Mouse (Mus musculus): Measurements from ENCODE around the gene Ampd1.

Gene Ampd1

DNA sequence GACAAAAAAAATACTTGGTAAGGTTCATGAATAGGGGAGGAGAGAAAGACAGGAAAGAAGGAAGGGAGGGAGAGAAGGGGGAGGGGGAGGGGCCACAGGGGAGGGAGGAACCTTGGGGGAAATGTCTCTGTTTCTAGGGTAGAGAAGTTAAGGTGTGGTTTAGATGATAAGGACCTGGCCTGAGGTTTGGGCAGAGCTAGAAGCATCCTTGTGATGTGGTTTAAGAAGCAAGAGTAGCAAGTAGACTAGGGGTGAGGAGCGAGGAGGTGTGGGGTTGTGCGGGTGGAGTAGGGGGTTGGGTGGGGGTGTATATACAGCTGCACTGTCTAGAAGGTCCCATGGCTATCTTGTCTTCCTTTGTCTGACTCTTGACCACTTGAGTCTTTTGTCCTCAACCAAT, 17.9 kb downstream of the Ampd1 start:
- CTCF ChIA-PET, result interaction anchor here in 2 of 4 experiments (0.6 to 0.7 kb wide), 2 partner anchors 9 to 30 kb away, joined by 3 read pairs; no protein-coding TSS in a partner anchor
- POLR2A ChIA-PET, result interaction anchor here in 3 of 4 experiments (0.6 to 5.9 kb wide), 14 partner anchors 10 to 212 kb away, joined by 3 to 49 read pairs (median 4); partner anchors contain the start of gene Dennd2c (in 3 of the 3)

DNA sequence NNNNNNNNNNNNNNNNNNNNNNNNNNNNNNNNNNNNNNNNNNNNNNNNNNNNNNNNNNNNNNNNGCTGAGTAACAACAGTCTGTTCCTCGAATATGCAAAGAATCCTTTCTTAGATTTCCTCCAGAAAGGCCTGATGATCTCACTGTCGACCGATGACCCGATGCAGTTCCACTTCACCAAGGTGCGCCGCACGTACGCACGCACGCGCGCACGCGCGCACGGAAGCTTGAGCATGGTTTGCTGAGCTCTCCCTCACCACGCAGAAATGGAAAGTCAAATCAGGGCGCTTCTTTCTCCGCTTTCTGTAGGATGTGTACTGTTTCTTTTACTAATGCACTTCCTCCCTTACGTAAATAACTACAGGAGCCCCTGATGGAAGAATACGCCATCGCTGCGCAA, 24.8 kb downstream of the Ampd1 start:
- CTCF ChIA-PET, result interaction anchor here in 3 of 4 experiments (0.6 to 1.4 kb wide), 16 partner anchors 11 to 1648 kb away, joined by 3 to 13 read pairs (median 3); partner anchors contain the start of gene Trim33 (in 1 of the 3)
- POLR2A ChIA-PET, result interaction anchor here (0.5 to 7.2 kb wide), 42 partner anchors 8 to 109 kb away, joined by 3 to 127 read pairs (median 4); partner anchors contain the start of genes Csde1 (in 2 of the 4), Bcas2 (in 1 of the 4) and Nras (in 1 of the 4)

DNA sequence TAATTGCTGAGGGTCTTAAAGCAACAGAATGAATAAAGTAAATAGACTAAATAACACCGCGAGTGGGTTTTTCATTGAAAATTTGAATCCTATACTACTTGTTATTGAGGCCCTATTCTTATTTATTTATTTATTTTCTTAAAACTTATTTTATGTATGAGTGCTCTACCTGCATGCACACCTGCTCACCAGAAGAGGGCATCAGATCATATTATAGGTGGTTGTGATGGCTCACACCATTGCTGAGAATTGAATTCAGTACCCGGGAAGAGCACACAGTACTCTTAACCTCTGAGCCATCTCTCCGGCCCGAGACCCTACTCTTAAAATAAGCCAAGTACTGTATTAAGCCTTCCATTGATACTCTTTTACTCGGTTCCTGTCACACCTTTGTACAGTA, 25.9 kb downstream of the Ampd1 start:
- ChIA-PET CTCF (interaction anchor here in 3 of 4 experiments (0.6 to 1.4 kb wide), 9 partner anchors 8 to 283 kb away, joined by 3 to 5 read pairs (median 3); partner anchors contain the start of gene Trim33 (in 1 of the 3)), POLR2A (interaction anchor here (0.6 to 18.3 kb wide), 26 partner anchors 9 to 104 kb away, joined by 3 to 486 read pairs (median 6); partner anchors contain the start of gene Bcas2 (in 1 of the 4))

DNA sequence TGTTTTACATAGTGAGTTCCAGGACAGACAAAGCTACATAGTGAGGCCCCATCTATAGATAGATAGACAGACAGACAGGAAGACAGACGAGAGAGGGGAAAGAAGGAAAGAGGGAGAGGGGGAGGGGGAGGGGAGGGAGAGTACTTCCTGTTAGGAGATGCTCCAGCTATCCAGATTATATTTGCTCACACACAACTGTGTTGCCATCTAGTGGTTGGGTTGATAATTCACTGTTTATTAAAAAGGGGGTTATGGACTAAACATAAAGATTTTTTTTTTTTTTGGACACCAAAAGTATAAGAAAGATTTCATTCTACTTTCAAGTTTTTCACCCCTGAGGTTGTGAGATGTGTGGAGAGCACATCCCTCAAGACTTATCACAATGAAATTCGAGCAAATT, 26.9 kb downstream of the Ampd1 start:
- CTCF ChIA-PET, result interaction anchor here (0.5 to 1.4 kb wide), 22 partner anchors 9 to 463 kb away, joined by 3 to 8 read pairs (median 4); partner anchors contain the start of genes Csde1 (in 1 of the 4), Nras (in 1 of the 4) and Trim33 (in 1 of the 4)
- POLR2A ChIA-PET, result interaction anchor here in 3 of 4 experiments (0.7 to 18.3 kb wide), 27 partner anchors 9 to 475 kb away, joined by 3 to 486 read pairs (median 7); partner anchors contain the start of genes Bcas2 (in 1 of the 3), Csde1 (in 1 of the 3), Nras (in 1 of the 3) and Syt6 (in 1 of the 3)

DNA sequence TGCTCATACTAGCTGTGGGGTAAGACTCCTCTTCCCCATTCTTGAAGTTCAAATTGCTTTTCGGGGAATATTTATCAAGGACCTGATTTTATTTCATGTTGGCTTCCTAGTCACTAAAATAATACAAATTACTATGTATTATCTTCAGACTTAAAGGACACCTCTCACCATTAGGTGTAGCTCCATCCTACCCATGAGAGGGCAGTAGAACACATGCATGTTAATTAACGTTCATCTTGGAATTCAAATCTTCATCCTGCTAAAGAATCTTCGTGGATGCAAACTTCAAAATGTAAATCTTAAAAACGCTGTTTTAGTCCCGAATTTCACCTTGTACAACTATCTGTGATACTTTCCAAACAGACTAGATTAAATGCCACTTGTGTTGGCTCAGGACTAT, 27.4 kb downstream of the Ampd1 start:
- POLR2A ChIA-PET, result interaction anchor here in 3 of 4 experiments (0.7 to 18.3 kb wide), 33 partner anchors 9 to 474 kb away, joined by 3 to 486 read pairs (median 9); partner anchors contain the start of genes Nras (in 2 of the 3), Bcas2 (in 1 of the 3), Csde1 (in 1 of the 3) and Syt6 (in 1 of the 3)

DNA sequence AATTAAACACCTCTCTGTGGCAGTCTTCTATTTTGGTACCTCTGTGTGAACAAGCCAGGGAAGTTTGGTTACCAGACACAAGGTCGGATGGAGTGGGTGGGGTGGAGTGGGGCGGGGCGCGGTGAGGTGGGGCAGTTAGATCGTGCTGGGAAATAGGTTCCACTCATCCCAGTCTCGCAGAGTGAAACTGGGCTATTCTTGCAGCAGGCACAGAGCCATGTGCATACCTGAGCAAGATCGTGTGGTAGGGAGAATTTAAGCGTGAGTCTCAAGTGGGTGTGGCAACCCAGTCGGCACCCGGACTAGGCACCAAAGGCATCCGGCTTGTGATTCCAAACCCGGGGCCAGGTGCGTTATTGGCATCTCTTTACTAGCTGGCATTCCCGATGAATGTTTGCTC, 28.1 kb downstream of the Ampd1 start:
- ChIA-PET POLR2A (interaction anchor here (0.5 to 18.3 kb wide), 66 partner anchors 8 to 273 kb away, joined by 3 to 486 read pairs (median 7); partner anchors contain the start of genes Nras (in 2 of the 4), Bcas2 (in 1 of the 4), Csde1 (in 1 of the 4) and Trim33 (in 1 of the 4)), CTCF (interaction anchor here (0.5 to 1.7 kb wide), 11 partner anchors 16 to 66 kb away, joined by 3 to 6 read pairs (median 3); no protein-coding TSS in a partner anchor)

More for the DNA sequence above, 27.4 kb downstream of the Ampd1 start:
- CTCF ChIA-PET, result interaction anchor here in 3 of 4 experiments (0.5 to 1.4 kb wide), 15 partner anchors 9 to 350 kb away, joined by 3 to 8 read pairs (median 4); partner anchors contain the start of genes Csde1 (in 1 of the 3) and Nras (in 1 of the 3)

DNA sequence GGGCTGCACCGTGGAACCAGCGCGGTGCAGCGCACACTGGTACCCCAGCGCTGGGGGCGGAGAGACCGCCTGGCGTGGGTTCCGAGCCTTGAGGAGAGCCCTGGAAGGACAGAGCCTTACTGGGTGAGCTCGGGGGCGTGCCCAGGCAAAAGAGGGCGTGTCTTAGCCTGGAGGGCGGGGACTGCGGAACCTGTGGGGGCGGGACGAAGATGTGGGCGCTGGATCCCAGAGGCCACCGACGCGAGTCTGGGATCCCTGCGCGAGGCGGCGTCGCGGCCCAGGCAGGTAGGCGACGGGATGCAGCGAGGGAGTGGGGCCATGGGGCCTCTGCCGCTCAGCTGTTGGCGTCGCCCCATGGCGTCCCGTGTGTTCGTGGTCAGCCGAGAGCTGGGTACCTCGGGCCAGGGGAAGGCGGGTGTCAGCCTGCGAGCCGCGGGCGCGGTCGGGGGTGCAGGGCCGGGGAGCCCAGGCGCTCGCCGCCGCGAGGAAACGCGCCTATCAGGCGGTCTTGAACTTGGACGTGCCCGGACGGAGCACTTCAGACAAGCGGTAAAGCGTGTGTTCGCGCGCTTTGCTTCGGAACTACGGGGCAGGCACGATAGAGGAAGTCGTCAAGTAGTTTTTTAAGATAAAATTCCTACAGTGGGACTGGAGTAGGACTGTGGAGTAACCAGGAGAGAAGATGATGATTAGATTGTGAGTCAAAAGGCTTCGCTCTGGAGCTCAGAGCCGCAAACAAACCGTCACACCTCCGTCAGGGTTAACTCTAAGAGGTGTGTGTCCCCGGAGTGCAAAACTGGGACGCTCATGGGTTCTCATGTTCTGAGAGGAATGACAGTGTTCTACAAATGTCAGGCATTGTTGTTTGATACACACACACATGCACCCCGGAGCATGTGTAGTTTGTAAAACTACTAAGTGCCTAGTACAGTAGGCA, 28.9 kb downstream of the Ampd1 start, which contains the start of gene Dennd2c:
TSS of gene Dennd2c (plus strand) at position 151 of the 937 bp plus-strand sequence.
- ChIA-PET POLR2A (interaction anchor here (0.5 to 18.3 kb wide), 79 partner anchors 7 to 272 kb away, joined by 3 to 486 read pairs (median 6); partner anchors contain the start of genes Bcas2 (in 2 of the 4), Nras (in 2 of the 4), Csde1 (in 1 of the 4) and Trim33 (in 1 of the 4)), CTCF (interaction anchor here (0.6 to 1.7 kb wide), 10 partner anchors 17 to 1447 kb away, joined by 3 to 6 read pairs (median 4); no protein-coding TSS in a partner anchor)

DNA sequence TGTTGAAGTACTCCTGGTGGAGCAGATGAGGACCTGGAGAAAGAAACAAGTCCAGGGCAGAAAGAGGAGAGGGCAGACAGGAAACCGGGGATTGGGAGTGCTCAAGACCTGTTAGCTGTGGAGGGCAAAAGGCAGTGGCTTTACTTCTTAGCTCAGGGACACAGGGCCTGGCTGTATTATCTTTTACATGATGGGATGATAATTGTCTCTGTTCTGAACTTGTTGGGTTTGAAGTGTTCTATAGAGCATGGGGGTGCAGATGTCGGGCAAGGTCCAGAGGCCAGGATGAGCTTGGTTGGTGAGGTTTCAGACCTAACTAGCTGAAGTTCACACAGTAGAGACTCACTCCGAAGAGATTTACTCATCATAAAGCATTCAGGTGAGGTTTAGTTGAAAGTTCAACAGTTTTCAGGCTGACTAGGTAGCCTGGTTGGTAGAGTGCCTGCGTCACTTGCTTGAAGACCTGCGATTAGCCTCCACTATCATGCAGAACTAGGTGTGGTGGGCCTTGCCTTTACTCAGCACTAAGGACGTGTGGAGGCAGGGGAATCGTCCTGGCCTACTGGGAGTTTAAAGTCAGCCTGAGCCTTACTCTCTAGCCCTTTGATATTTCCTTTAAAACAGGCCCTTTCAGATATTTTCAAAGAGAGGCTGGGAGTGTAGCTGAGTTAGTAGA, 33.9 kb downstream of the Ampd1 start:
- ChIA-PET POLR2A (interaction anchor here (0.6 to 18.3 kb wide), 32 partner anchors 9 to 172 kb away, joined by 3 to 486 read pairs (median 4); partner anchors contain the start of genes Bcas2 (in 1 of the 4), Nras (in 1 of the 4) and Trim33 (in 1 of the 4)), CTCF (interaction anchor here in 1 of 4 experiments (0.6 kb wide), 1 partner anchor 8 kb away, joined by 3 read pairs; no protein-coding TSS in a partner anchor)

DNA sequence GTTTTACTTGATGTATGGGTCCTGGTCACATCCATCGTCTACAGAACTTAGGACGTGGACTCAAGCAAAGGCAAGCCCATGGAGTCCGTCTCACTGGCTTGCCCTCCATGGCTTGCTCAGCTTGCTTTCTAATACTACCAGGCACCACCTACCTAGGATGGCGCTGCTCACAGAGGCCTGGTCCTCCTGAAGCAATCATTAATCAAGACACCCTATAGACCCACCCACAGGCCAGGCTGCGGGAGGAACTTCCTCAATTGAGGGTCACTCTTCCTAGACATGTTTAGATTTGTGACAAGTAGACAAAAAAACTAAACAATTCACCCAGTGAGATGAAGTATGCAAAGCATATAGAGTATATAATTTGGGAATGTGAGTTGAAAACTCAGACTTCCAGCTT, 38.4 kb downstream of the Ampd1 start:
- CTCF ChIA-PET, result no interaction called here
- POLR2A ChIA-PET, result interaction anchor here (0.8 to 21.3 kb wide), 14 partner anchors 3 to 40 kb away, joined by 3 to 486 read pairs (median 10); partner anchors contain the start of gene Dennd2c (in 4 of the 4)

DNA sequence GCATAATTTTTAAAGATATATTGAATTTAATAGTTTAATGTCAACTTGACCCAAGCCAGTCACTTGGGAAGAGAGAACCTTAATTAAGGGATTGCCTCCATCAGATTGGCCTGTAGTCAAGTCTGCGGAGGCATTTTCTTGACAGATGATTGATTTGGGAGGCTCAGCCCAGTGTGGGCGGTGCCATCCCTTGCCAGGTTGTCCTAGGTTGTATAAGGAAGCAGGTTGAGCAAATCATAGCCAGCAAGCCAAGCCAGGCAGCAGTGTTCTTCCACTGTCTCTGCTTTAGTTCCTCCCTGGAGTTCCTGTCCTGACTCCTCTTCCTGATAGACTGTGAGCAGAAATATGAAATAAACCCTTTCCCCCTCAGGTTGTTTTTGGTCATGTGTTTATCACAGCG, 49.8 kb downstream of the Ampd1 start:
- ChIA-PET POLR2A (interaction anchor here in 2 of 4 experiments (1.0 to 21.3 kb wide), 9 partner anchors 7 to 41 kb away, joined by 3 to 926 read pairs (median 15); partner anchors contain the start of gene Dennd2c (in 2 of the 2)), CTCF (interaction anchor here in 1 of 4 experiments (1.0 kb wide), 1 partner anchor 30 kb away, joined by 3 read pairs; no protein-coding TSS in a partner anchor)

DNA sequence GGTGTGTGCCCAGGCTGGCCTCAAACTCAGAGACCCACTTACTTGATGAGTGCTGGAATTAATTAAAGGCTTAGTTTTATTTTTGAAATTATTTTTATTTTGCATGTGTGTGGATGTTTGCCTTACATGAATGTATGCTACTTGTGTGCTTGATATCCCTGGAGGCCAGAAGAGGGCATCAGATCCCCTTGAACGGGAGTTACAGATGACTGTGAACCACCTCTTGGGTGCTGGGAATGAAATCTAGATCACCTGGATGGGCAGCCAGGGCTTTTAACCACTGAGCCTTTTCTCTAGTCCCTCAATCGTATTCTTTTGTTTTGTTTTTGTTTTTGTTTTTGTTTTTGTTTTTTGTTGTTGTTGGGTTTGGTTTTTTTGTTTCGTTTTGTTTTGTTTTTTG, 52.3 kb downstream of the Ampd1 start:
- POLR2A ChIA-PET, result interaction anchor here (0.6 to 21.3 kb wide), 21 partner anchors 15 to 124 kb away, joined by 3 to 926 read pairs (median 21); partner anchors contain the start of genes Dennd2c (in 2 of the 4) and Bcas2 (in 1 of the 4)
- CTCF ChIA-PET, result interaction anchor here in 2 of 4 experiments (1.1 to 2.5 kb wide), 4 partner anchors 20 to 48 kb away, joined by 4 to 10 read pairs (median 6); no protein-coding TSS in a partner anchor

DNA sequence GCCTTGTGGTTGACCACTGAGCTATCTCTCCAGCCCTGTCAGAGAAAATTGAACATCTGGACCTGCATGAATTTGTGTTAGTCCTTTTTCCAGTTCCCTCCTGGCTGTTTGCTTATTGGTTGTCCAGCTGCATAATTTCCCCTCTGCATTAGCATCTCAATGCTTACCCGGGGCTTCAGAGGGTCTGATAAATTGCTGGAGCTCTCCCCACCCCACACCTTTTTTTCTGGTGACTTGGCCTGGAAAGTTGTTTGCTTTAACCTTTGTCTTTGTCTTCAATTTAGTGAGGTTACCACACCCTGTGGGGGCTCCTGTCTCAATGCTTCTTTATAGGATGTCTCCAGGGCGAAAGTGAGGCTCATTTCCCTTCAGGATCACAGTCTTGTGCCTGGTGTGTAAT, 53.4 kb downstream of the Ampd1 start:
- ChIA-PET CTCF (interaction anchor here in 3 of 4 experiments (0.5 to 2.5 kb wide), 13 partner anchors 8 to 170 kb away, joined by 3 to 10 read pairs (median 4); partner anchors contain the start of gene Dennd2c (in 2 of the 3)), POLR2A (interaction anchor here (0.5 to 21.3 kb wide), 50 partner anchors 8 to 683 kb away, joined by 3 to 926 read pairs (median 6); partner anchors contain the start of genes Dennd2c (in 3 of the 4), Bcas2 (in 1 of the 4), Csde1 (in 1 of the 4) and Gm43064 (in 1 of the 4))

DNA sequence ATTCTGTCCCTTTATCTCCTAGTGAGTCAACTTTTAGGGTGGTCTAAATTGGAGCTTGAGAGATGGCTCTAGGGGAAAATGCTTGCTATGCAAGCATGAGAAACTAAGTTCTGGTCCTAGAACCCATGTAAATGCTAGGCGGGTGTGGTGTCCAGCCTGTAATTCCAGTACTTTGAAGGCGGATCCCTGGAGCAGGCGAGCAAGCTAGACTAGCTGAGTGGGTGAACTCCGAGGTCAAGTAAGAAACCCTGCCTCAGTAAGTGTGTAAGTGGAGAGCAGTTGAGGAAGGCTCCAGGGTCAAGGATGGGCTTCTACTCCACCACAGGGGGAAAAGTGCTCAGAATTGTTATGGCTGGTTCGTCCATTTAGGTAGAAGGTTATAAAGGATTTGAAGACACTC, 53.9 kb downstream of the Ampd1 start:
- ChIA-PET POLR2A (interaction anchor here (0.5 to 21.3 kb wide), 45 partner anchors 9 to 682 kb away, joined by 3 to 926 read pairs (median 7); partner anchors contain the start of genes Dennd2c (in 3 of the 4), Bcas2 (in 1 of the 4), Csde1 (in 1 of the 4) and Gm43064 (in 1 of the 4)), CTCF (interaction anchor here in 3 of 4 experiments (0.5 to 2.5 kb wide), 11 partner anchors 9 to 97 kb away, joined by 3 to 10 read pairs (median 3); partner anchors contain the start of gene Dennd2c (in 2 of the 3))

DNA sequence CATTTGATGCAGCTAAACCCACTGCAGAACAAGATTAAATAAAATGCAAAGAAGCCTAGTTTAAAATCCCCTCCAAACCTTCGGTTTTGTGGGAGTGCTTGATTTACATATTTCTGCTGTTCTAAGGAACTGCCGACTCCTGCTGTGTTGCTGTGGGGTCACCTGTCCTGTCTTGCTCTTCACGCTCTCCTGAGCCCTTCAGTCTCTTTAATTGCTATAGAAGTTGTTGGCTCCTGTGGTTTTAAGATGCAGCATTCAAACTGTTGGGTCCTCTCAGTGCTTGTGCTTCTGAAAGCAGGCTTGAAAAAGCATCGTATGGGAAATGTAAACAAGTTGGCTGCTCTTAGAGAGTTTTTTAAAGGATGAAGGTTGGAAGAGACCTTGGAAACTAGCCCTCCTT, 54.4 kb downstream of the Ampd1 start:
- ChIA-PET POLR2A (interaction anchor here (0.9 to 21.3 kb wide), 37 partner anchors 9 to 682 kb away, joined by 3 to 926 read pairs (median 9); partner anchors contain the start of genes Dennd2c (in 3 of the 4), Bcas2 (in 1 of the 4), Csde1 (in 1 of the 4) and Gm43064 (in 1 of the 4)), CTCF (interaction anchor here in 2 of 4 experiments (0.5 to 1.8 kb wide), 6 partner anchors 9 to 1667 kb away, joined by 3 to 8 read pairs (median 3); no protein-coding TSS in a partner anchor)

DNA sequence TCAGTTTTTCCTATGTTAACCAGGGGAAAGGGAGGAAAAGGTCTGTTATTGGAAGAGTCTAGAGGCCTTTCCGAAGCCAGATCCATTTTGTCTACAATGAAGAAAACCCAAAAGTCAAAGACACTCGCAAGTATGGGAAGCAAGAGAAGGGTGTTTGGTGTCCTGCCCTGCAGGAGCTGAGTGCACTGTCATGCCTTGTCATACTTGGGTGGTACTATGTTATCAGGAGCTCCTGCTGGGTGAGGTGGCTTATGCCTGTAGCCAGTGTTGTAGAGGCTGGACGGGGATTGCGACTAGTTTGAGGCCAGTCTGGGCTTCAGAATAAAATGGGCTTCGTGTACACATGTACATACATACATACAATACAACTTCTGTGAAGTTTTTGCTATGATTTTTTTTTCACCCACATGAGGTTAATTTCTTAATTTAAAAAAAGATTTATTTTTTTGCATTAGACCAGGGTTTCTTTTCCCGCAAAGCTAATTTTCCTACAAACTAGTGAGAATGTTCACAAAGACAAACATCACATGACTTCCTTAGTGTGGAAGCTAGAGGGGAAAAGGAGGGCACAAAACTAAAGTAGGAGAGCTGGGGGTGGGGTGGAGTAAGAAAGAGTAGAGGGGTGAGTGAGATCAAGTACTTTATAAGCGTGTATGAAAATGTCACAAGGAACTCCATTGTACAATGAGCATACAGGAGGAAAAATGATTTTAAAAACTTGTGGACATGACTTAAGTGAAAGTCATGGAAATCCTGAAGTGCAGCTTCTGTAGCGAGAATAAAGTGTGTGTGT, 55.7 kb downstream of the Ampd1 start:
- POLR2A ChIA-PET, result interaction anchor here (0.6 to 21.3 kb wide), 41 partner anchors 8 to 109 kb away, joined by 3 to 926 read pairs (median 6); partner anchors contain the start of genes Dennd2c (in 3 of the 4), Bcas2 (in 1 of the 4), Csde1 (in 1 of the 4) and Nras (in 1 of the 4)
- CTCF ChIA-PET, result interaction anchor here in 2 of 4 experiments (0.8 to 1.7 kb wide), 3 partner anchors 16 to 24 kb away, joined by 3 read pairs; no protein-coding TSS in a partner anchor

All from embryonic stem cell, embryonic (primary cell).